ENCODE assay signal across 8 mouse cellular contexts in genomic region chr8:88272231-88273050, GRCm38 (mm10). TPM values are rescaled to one million over a fixed set of nuclear protein-coding genes. Genes with fewer than 3 reads are reported as not detected.
A peak's percentile ranks its signal among the peaks of the same experiment; 100 is the strongest.
DNase-seq lines count a peak whose midpoint lies in the region; ATAC-seq and TF ChIP-seq lines count a peak whose summit lies in the region.

Adcy7 (plus strand) TSS chr8:88272403.

- H3K27ac ChIP-seq in ES-E14 (ENCODE audit: insufficient read depth, low read depth, low read length, poor library complexity, severe bottlenecking): no peak within 1 kb of the TSS
- no peak within 1 kb of the TSS for H3K27ac ChIP-seq in embryonic facial prominence, embryonic 13.5 days
- no peak within 1 kb of the TSS for H3K27ac ChIP-seq in heart, embryonic 15.5 days
- H3K27ac ChIP-seq in limb, embryonic 11.5 days (replicated peaks; ENCODE audit: low read depth, low read length): no peak within 1 kb of the TSS

- 4% methylated on average over 64 of the region's 64 CpGs for WGBS in embryonic facial prominence, embryonic 13.5 days
- WGBS in heart, embryonic 15.5 days: 4% methylated on average over 64 of the region's 64 CpGs
- 3% methylated on average over 49 of the region's 64 CpGs for WGBS in limb, embryonic 11.5 days

- in situ Hi-C loops in ES-E14 (cut with MboI; ENCODE audit: low sequenced_read_pairs in 2 of 2, unreplicated experiment in 2 of 2): loop anchor here in 1 of 2 experiments (5.0 to 10.0 kb wide), 2 partner anchors 352 to 485 kb away; no protein-coding TSS in a partner anchor

- H3K27me3 ChIP-seq in embryonic facial prominence, embryonic 13.5 days: peaks cover 23% of the 10 kb centered on the region
- H3K27me3 ChIP-seq in heart, embryonic 15.5 days: peaks cover 30% of the 10 kb centered on the region
- H3K27me3 ChIP-seq in limb, embryonic 11.5 days (ENCODE audit: control insufficient read depth, insufficient read depth, low read length): peaks cover 13% of the 10 kb centered on the region; the same call in 1 of the 2 replicates

- peak within 1 kb of the TSS; percentile 95 for H3K4me2 ChIP-seq in embryonic facial prominence, embryonic 13.5 days
- peak within 1 kb of the TSS; percentile 92 for H3K4me2 ChIP-seq in heart, embryonic 15.5 days
- peak within 1 kb of the TSS; percentile 72 for H3K4me2 ChIP-seq in limb, embryonic 11.5 days (ENCODE audit: low read depth, severe bottlenecking)

- peak within 1 kb of the TSS; percentile 64 to 69 for H3K4me3 ChIP-seq in ES-E14 (ENCODE audit: insufficient read depth in 1 of 2, low read depth in 1 of 2, low read length in 2 of 2, poor library complexity in 1 of 2, severe bottlenecking in 1 of 2)
- H3K4me3 ChIP-seq in embryonic facial prominence, embryonic 13.5 days: peak within 1 kb of the TSS; percentile 51
- H3K4me3 ChIP-seq in heart, embryonic 15.5 days: peak within 1 kb of the TSS; percentile 53
- H3K4me3 ChIP-seq in limb, embryonic 11.5 days (ENCODE audit: low read depth, low read length): peak within 1 kb of the TSS; percentile 35

- ATAC-seq in embryonic facial prominence, embryonic 13.5 days (ENCODE audit: insufficient number of reproducible peaks, insufficient read depth, low FRiP score, low TSS enrichment, low read depth): peak; percentile 62; the same call in 1 of the 2 replicates
- ATAC-seq in heart, embryonic 15.5 days (replicated peaks; ENCODE audit: insufficient number of reproducible peaks, insufficient read depth, low FRiP score, low read depth): peak; percentile 38
- 0 out of 2 replicates have a peak, but pooled peaks have one; percentile 40 for ATAC-seq in limb, embryonic 11.5 days (ENCODE audit: insufficient number of reproducible peaks, low FRiP score, low TSS enrichment, low read depth)

- peaks cover 0 to 4% of the 10 kb centered on the region in 2 experiments; a peak in 1 of 4 replicates for H3K4me1 ChIP-seq in ES-E14 (ENCODE audit: control insufficient read depth in 2 of 2, insufficient read depth in 2 of 2, low read length in 2 of 2, poor library complexity in 1 of 2)
- H3K4me1 ChIP-seq in embryonic facial prominence, embryonic 13.5 days: peaks cover 13% of the 10 kb centered on the region
- H3K4me1 ChIP-seq in heart, embryonic 15.5 days (replicated peaks): peaks cover 15% of the 10 kb centered on the region
- peaks cover 7% of the 10 kb centered on the region; the same call in 1 of the 2 replicates for H3K4me1 ChIP-seq in limb, embryonic 11.5 days (ENCODE audit: control insufficient read depth, insufficient read depth, low read length)

- no peaks in the 10 kb centered on the region for H3K9me3 ChIP-seq in ES-E14 (ENCODE audit: control insufficient read depth, insufficient read depth, low read depth, low read length)
- H3K9me3 ChIP-seq in embryonic facial prominence, embryonic 13.5 days: no peaks in the 10 kb centered on the region; the same call in 1 of the 2 replicates
- H3K9me3 ChIP-seq in heart, embryonic 15.5 days (replicated peaks): no peaks in the 10 kb centered on the region
- H3K9me3 ChIP-seq in limb, embryonic 11.5 days (ENCODE audit: control insufficient read depth, low read length): no peaks in the 10 kb centered on the region

- DNase-seq in ES-E14 (ENCODE audit: low read depth, low spot score): no peak
- peak; percentile 81 for DNase-seq in adrenal gland, postnatal 14 days
- peak; percentile 74 for DNase-seq in limb, embryonic 11.5 days (ENCODE audit: low spot score)
- DNase-seq in mesoderm, embryonic 11.5 days (ENCODE audit: low read depth, low spot score): peak; percentile 29
- peak; percentile 73 to 82 for DNase-seq in spleen, postnatal 10 days (ENCODE audit: low spot score in 2 of 2)
- DNase-seq in adipocyte (ENCODE audit: low spot score): no peak

- H3K36me3 ChIP-seq in ES-E14 (ENCODE audit: control insufficient read depth, insufficient read depth, low read length, poor library complexity, severe bottlenecking): no peaks in the 10 kb centered on the region
- no peaks in the 10 kb centered on the region for H3K36me3 ChIP-seq in embryonic facial prominence, embryonic 13.5 days
- no peaks in the 10 kb centered on the region for H3K36me3 ChIP-seq in heart, embryonic 15.5 days
- H3K36me3 ChIP-seq in limb, embryonic 11.5 days (ENCODE audit: control insufficient read depth, insufficient read depth, low read length): no peaks in the 10 kb centered on the region

- H3K9ac ChIP-seq in ES-E14 (ENCODE audit: insufficient read depth, low read depth, low read length, poor library complexity, severe bottlenecking): peak within 1 kb of the TSS; percentile 76
- H3K9ac ChIP-seq in embryonic facial prominence, embryonic 13.5 days: peak within 1 kb of the TSS; percentile 73
- peak within 1 kb of the TSS; percentile 58 for H3K9ac ChIP-seq in heart, embryonic 15.5 days
- H3K9ac ChIP-seq in limb, embryonic 11.5 days (ENCODE audit: low read length): peak within 1 kb of the TSS; percentile 62

TF ChIP-seq in ES-E14, 5 proteins besides CTCF, POLR2A, EP300 and RAD21:
- TF ChIP-seq ZC3H11A (IDR thresholded peaks at IDR 0.05; ENCODE audit: borderline replicate concordance, low read depth, low read length) (no peak), CHD2 (IDR thresholded peaks at IDR 0.05; ENCODE audit: low read depth, low read length) (no peak), ZNF384 (IDR thresholded peaks at IDR 0.05; ENCODE audit: low read depth, low read length) (no peak)

RNA-seq across cellular contexts. Expression of gene Adcy7, which starts in this region (rescaled TPM):
- 3.8 and 4.2 TPM in 2 replicates for total RNA-seq in ES-E14 (2012; rRNA removed)
- 5.6 and 12.8 TPM in 2 replicates for total RNA-seq in adrenal gland, postnatal 14 days (2021)
- polyA plus RNA-seq in embryonic facial prominence, embryonic 13.5 days (2015; fragmentation: Nextera tagmentation; extraction: Ambion mirVana): 6.6 and 7.3 TPM in 2 replicates
- polyA plus RNA-seq in heart, embryonic 15.5 days (2015; fragmentation: Nextera tagmentation; extraction: Ambion mirVana): 2.7 and 5.9 TPM in 2 replicates
- polyA plus RNA-seq in limb, embryonic 11.5 days (2014; fragmentation: Nextera tagmentation; extraction: Ambion mirVana): 1.8 and 2.3 TPM in 2 replicates

Comparison
In these comparisons a context has a peak if more than half of its experiments do, and no peak if none do; other contexts are left out.
1. DNase-seq: peak in adrenal gland, postnatal 14 days (single experiment), limb, embryonic 11.5 days (single experiment), mesoderm, embryonic 11.5 days (single experiment) and spleen, postnatal 10 days (2 of 2); none in ES-E14 (single experiment) and adipocyte (single experiment).
2. Peak in every context shown above with its lines, with median percentiles within 50 percentile points of each other: H3K4me3 ChIP-seq, H3K9ac ChIP-seq, ATAC-seq and H3K4me2 ChIP-seq.